Mouse (Mus musculus): ENCODE measurements around the gene Myom3. TPM values are rescaled to one million over a fixed set of nuclear protein-coding genes. Genes with fewer than 3 reads are reported as not detected.
A peak's percentile ranks its signal among the peaks of the same experiment; 100 is the strongest.

Myom3 gene
- polyA plus RNA-seq, 1 experiment from 2014 or later: 3.0 TPM

GRCm38 (mm10) chr4:135844400-135844799 is 84.9 kb downstream of the Myom3 start:
- no peak for TF ChIP-seq CTCF (IDR thresholded peaks at IDR 0.05)
- TF ChIP-seq EP300 (IDR thresholded peaks at IDR 0.05): peak; percentile 69
- no peaks in the 10 kb centered on the region for H3K36me3 ChIP-seq (ENCODE audit: insufficient read depth, low read length)
- 49% methylated on average over 6 of the region's 6 CpGs for WGBS
- DNase-seq (ENCODE audit: low spot score) (peak; percentile 87), ATAC-seq (peak; percentile 92)
- no peak overlapping the region for H3K4me3 ChIP-seq (ENCODE audit: low read depth, low read length)
- peak overlapping the region; percentile 58 for H3K27ac ChIP-seq (ENCODE audit: low read length)
- no peaks in the 10 kb centered on the region for H3K4me1 ChIP-seq (ENCODE audit: insufficient read depth, low read depth, low read length)
- no peaks in the 10 kb centered on the region for H3K9me3 ChIP-seq (ENCODE audit: low read length)
- no peak overlapping the region for H3K9ac ChIP-seq (replicated peaks; ENCODE audit: low read depth)
- no peaks in the 10 kb centered on the region for H3K27me3 ChIP-seq (replicated peaks; ENCODE audit: insufficient read depth, low read length)
- no peak overlapping the region for H3K4me2 ChIP-seq (replicated peaks; ENCODE audit: low read depth, low read length)

GRCm38 (mm10) chr4:135847581-135847980 is 88.1 kb downstream of the Myom3 start:
- DNase-seq (ENCODE audit: low spot score) (no peak), ATAC-seq (no peak)
- no peak overlapping the region for H3K4me3 ChIP-seq (ENCODE audit: low read depth, low read length)
- TF ChIP-seq CTCF (IDR thresholded peaks at IDR 0.05) (no peak), EP300 (IDR thresholded peaks at IDR 0.05) (no peak)
- H3K36me3 ChIP-seq (ENCODE audit: insufficient read depth, low read length): no peaks in the 10 kb centered on the region
- no peak overlapping the region for H3K9ac ChIP-seq (replicated peaks; ENCODE audit: low read depth)
- no peaks in the 10 kb centered on the region for H3K4me1 ChIP-seq (ENCODE audit: insufficient read depth, low read depth, low read length)
- H3K27me3 ChIP-seq (replicated peaks; ENCODE audit: insufficient read depth, low read length): no peaks in the 10 kb centered on the region
- H3K9me3 ChIP-seq (ENCODE audit: low read length): no peaks in the 10 kb centered on the region
- H3K27ac ChIP-seq (ENCODE audit: low read length): no peak overlapping the region
- H3K4me2 ChIP-seq (replicated peaks; ENCODE audit: low read depth, low read length): no peak overlapping the region
- 41% methylated on average over 5 of the region's 5 CpGs for WGBS

GRCm38 (mm10) chr4:135850411-135851095 is 91.0 kb downstream of the Myom3 start:
- Histone ChIP-seq H3K9me3 (ENCODE audit: low read length) (no peaks in the 10 kb centered on the region), H3K4me1 (ENCODE audit: insufficient read depth, low read depth, low read length) (no peaks in the 10 kb centered on the region), H3K36me3 (ENCODE audit: insufficient read depth, low read length) (no peaks in the 10 kb centered on the region), H3K27ac (ENCODE audit: low read length) (no peak overlapping the region), H3K4me2 (replicated peaks; ENCODE audit: low read depth, low read length) (no peak overlapping the region), H3K27me3 (replicated peaks; ENCODE audit: insufficient read depth, low read length) (no peaks in the 10 kb centered on the region), H3K4me3 (ENCODE audit: low read depth, low read length) (no peak overlapping the region), H3K9ac (replicated peaks; ENCODE audit: low read depth) (no peak overlapping the region)
- TF ChIP-seq EP300 (IDR thresholded peaks at IDR 0.05): no peak
- TF ChIP-seq CTCF (IDR thresholded peaks at IDR 0.05): no peak
- DNase-seq (ENCODE audit: low spot score) (peak; percentile 64), ATAC-seq (peak; percentile 23; the same call in 1 of the 2 replicates)
- 41% methylated on average over 13 of the region's 13 CpGs for WGBS

GRCm38 (mm10) chr4:135851942-135852341 is 92.4 kb downstream of the Myom3 start:
- Histone ChIP-seq H3K4me1 (ENCODE audit: insufficient read depth, low read depth, low read length) (no peaks in the 10 kb centered on the region), H3K9ac (replicated peaks; ENCODE audit: low read depth) (no peak overlapping the region), H3K9me3 (ENCODE audit: low read length) (no peaks in the 10 kb centered on the region), H3K36me3 (ENCODE audit: insufficient read depth, low read length) (no peaks in the 10 kb centered on the region), H3K4me3 (ENCODE audit: low read depth, low read length) (no peak overlapping the region), H3K4me2 (replicated peaks; ENCODE audit: low read depth, low read length) (no peak overlapping the region), H3K27ac (ENCODE audit: low read length) (no peak overlapping the region), H3K27me3 (replicated peaks; ENCODE audit: insufficient read depth, low read length) (no peaks in the 10 kb centered on the region)
- DNase-seq (ENCODE audit: low spot score) (no peak), ATAC-seq (no peak)
- no peak for TF ChIP-seq CTCF (IDR thresholded peaks at IDR 0.05)
- no peak for TF ChIP-seq EP300 (IDR thresholded peaks at IDR 0.05)
- WGBS: 86% methylated on average over 9 of the region's 9 CpGs

- no peak overlapping the region for H3K9ac ChIP-seq (replicated peaks; ENCODE audit: low read depth)
- TF ChIP-seq CTCF (IDR thresholded peaks at IDR 0.05): no peak
- no peak for TF ChIP-seq EP300 (IDR thresholded peaks at IDR 0.05)
- no peaks in the 10 kb centered on the region for H3K9me3 ChIP-seq (ENCODE audit: low read length)
- no peak for ATAC-seq
- H3K4me3 ChIP-seq (ENCODE audit: low read depth, low read length): no peak overlapping the region
- H3K27me3 ChIP-seq (replicated peaks; ENCODE audit: insufficient read depth, low read length): no peaks in the 10 kb centered on the region
- H3K4me1 ChIP-seq (ENCODE audit: insufficient read depth, low read depth, low read length): peaks cover 3% of the 10 kb centered on the region
- WGBS: 87% methylated on average over 14 of the region's 14 CpGs
- DNase-seq (ENCODE audit: low spot score): no peak
- H3K27ac ChIP-seq (ENCODE audit: low read length): no peak overlapping the region
- H3K36me3 ChIP-seq (ENCODE audit: insufficient read depth, low read length): no peaks in the 10 kb centered on the region
- H3K4me2 ChIP-seq (replicated peaks; ENCODE audit: low read depth, low read length): no peak overlapping the region
These were observed 94.6 kb downstream of the Myom3 start for GRCm38 (mm10) chr4:135853987-135854546.

GRCm38 (mm10) chr4:135854630-135855029 is 95.1 kb downstream of the Myom3 start:
- Histone ChIP-seq H3K9ac (replicated peaks; ENCODE audit: low read depth) (no peak overlapping the region), H3K4me2 (replicated peaks; ENCODE audit: low read depth, low read length) (no peak overlapping the region), H3K27ac (ENCODE audit: low read length) (no peak overlapping the region), H3K4me1 (ENCODE audit: insufficient read depth, low read depth, low read length) (peaks cover 5% of the 10 kb centered on the region), H3K36me3 (ENCODE audit: insufficient read depth, low read length) (0 out of 2 replicates have a peak, but pooled peaks cover 3% of the 10 kb centered on the region), H3K4me3 (ENCODE audit: low read depth, low read length) (no peak overlapping the region), H3K27me3 (replicated peaks; ENCODE audit: insufficient read depth, low read length) (no peaks in the 10 kb centered on the region), H3K9me3 (ENCODE audit: low read length) (no peaks in the 10 kb centered on the region)
- no peak for TF ChIP-seq CTCF (IDR thresholded peaks at IDR 0.05)
- no peak for TF ChIP-seq EP300 (IDR thresholded peaks at IDR 0.05)
- ATAC-seq (no peak), DNase-seq (ENCODE audit: low spot score) (peak; percentile 38)
- WGBS: 56% methylated on average over 11 of the region's 11 CpGs

Measured in lung, postnatal 0 days (tissue).